Mouse (Mus musculus): ENCODE measurements at regions not wholly inside any gene's neighbourhood (a gene's known extent, or its start where the extent isn't known, plus 50 kb on each side); places are given as distances from the start of the nearest gene placed in this dataset.

DNA sequence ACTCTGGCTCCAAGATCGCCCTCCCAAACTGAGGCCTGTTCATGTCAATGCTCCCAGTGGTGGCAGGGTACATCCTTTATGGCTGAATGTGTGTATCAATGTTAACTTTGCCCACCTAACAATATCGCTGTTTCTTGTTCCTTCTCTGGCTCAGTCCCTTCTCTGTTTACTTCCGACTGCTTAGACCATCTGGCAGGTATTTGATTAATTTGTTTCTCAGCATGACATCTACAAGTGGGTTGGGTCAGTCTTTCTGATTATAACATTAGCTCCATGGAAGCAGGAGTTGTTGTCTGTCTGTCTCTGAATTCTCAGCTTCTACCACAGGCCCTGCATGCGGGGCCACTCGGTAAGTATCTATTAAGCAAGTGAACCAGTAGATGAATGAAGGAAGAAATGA, 49.9 kb upstream of the Peli1 start:
- TF ChIP-seq CTCF (IDR thresholded peaks at IDR 0.05; ENCODE audit: control insufficient read depth, insufficient read depth, insufficient read length) (no peak), MAX (IDR thresholded peaks at IDR 0.05) (no peak)

All from C2C12 (cell line).